Mouse (Mus musculus): Measurements from ENCODE around the gene Igfl3. TPM values are rescaled to one million over a fixed set of nuclear protein-coding genes. Genes with fewer than 3 reads are reported as not detected.

Gene Igfl3
- polyA plus RNA-seq (2016; fragmentation: Nextera tagmentation; extraction: Ambion mirVana), result not detected in 2 replicates

DNA sequence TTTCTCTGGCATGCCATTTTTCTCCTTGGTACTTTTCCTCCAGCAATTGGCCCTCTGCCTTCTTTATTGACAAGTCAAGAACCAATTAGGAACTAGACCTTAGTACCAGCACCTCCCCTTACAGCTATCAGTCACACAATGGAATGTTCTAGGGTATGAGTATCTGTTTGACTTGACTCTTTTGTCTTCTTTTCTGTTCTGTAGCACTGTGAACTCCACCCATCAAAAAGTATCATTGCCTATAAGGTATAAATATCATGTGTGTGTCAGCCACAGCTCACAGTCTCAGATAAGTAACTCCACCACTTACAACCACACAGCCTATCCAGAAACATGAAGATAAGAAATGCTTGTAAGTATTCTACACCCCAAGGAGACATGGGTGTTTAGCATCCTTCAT is at the start of gene Igfl3:
TSS of gene Igfl3 (plus strand) at position 301 of the 400 bp plus-strand sequence.
- Histone ChIP-seq H3K36me3 (no peaks in the 10 kb centered on the region), H3K4me1 (no peaks in the 10 kb centered on the region), H3K27me3 (replicated peaks) (no peaks in the 10 kb centered on the region), H3K27ac (no peak within 1 kb of the TSS), H3K9me3 (peaks cover 52% of the 10 kb centered on the region), H3K4me2 (replicated peaks) (no peak within 1 kb of the TSS), H3K9ac (no peak within 1 kb of the TSS), H3K4me3 (no peak within 1 kb of the TSS)
- no peak for ATAC-seq (ENCODE audit: low FRiP score, low read depth)

DNA sequence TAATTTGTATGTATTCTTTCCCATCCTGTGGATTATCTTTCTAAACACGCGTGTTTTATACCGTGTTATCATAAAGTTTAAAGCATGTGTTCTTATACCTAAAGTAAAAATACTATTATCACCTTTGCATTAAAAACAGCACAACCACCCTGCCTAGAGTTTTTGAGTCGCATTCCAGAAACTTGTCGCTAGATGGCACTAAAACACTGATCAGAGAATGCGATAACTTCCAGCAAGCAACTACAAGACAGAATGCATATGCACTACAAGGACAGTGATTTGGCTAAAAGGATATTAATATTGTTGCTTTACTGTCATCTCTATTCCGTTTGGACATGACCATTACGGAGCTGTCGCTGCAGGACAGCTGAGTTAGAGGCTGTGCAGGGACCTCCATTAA is 34.6 kb downstream of the Igfl3 start:
- 13% methylated on average over 9 of the region's 9 CpGs for WGBS
- no peak overlapping the region for H3K4me2 ChIP-seq (replicated peaks)
- H3K27me3 ChIP-seq (replicated peaks), result no peaks in the 10 kb centered on the region
- H3K4me1 ChIP-seq, result no peaks in the 10 kb centered on the region
- 0 out of 2 replicates have a peak, but pooled peaks cover 6% of the 10 kb centered on the region for H3K9me3 ChIP-seq
- ATAC-seq (ENCODE audit: low FRiP score, low read depth), result no peak
- H3K9ac ChIP-seq, result no peak overlapping the region
- no peak overlapping the region for H3K4me3 ChIP-seq
- H3K36me3 ChIP-seq, result no peaks in the 10 kb centered on the region
- no peak overlapping the region for H3K27ac ChIP-seq

DNA sequence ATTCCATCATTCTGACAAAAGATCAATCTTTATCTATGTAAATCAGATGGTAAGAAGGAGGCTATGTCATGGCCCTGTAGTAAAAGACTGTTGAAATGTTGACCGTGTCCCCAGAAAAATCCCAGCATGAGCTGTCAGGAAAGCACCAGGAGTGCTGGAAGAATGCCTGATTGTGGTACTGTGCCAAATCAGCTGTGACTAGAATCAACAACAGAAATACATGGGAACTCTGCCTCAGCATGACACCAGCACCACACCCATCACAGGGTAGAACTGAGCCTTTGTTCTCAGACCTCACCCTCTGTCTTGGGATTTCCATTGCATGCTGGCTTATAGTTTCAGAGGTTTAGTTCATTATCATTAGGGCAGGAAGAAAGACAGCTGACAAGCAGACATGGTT is 38.4 kb downstream of the Igfl3 start:
- H3K9ac ChIP-seq, result no peak overlapping the region
- H3K27ac ChIP-seq, result no peak overlapping the region
- no peaks in the 10 kb centered on the region for H3K4me1 ChIP-seq
- H3K27me3 ChIP-seq (replicated peaks), result no peaks in the 10 kb centered on the region
- H3K9me3 ChIP-seq, result peaks cover 16% of the 10 kb centered on the region; the same call in 1 of the 2 replicates
- H3K4me2 ChIP-seq (replicated peaks), result no peak overlapping the region
- no peaks in the 10 kb centered on the region for H3K36me3 ChIP-seq
- H3K4me3 ChIP-seq, result no peak overlapping the region
- no peak for ATAC-seq (ENCODE audit: low FRiP score, low read depth)
- 66% methylated on average over 1 of the region's 1 CpGs for whole genome bisulfite sequencing

Other genes starting within 250 kb of the Igfl3 start
- gene Ceacam11, start 204.4 kb upstream of the Igfl3 start, polyA plus RNA-seq (2016; fragmentation: Nextera tagmentation; extraction: Ambion mirVana), result not detected in 2 replicates
- gene Ceacam13, start 166.6 kb upstream of the Igfl3 start, polyA plus RNA-seq (2016; fragmentation: Nextera tagmentation; extraction: Ambion mirVana), result not detected in 2 replicates
- gene Ceacam12, start 110.6 kb upstream of the Igfl3 start, polyA plus RNA-seq (2016; fragmentation: Nextera tagmentation; extraction: Ambion mirVana), result not detected in 2 replicates
- gene Mill1, start 68.9 kb downstream of the Igfl3 start, polyA plus RNA-seq (2016; fragmentation: Nextera tagmentation; extraction: Ambion mirVana), result not detected in 2 replicates
- gene Psg18, start 178.5 kb downstream of the Igfl3 start, polyA plus RNA-seq (2016; fragmentation: Nextera tagmentation; extraction: Ambion mirVana), result not detected in 2 replicates